27 mouse cellular contexts compared by ENCODE assay signal in genomic region chr7:114145841-114146240, GRCm38 (mm10). TPM values are rescaled to one million over a fixed set of nuclear protein-coding genes. Genes with fewer than 3 reads are reported as not detected.
DNase-seq lines count a peak whose midpoint lies in the region; ATAC-seq lines count a peak whose summit lies in the region.
"Had no signal": no experiment of that assay in that cellular context is flagged by ENCODE, and none has a peak within 500 bp of the region (broad histone marks: within the 10 kb centered on the region; RNA-seq: fewer than 3 reads in every experiment).

No protein-coding gene starts in this region.

- H3K4me1 ChIP-seq in heart, embryonic 12.5 days (replicated peaks), result no peaks in the 10 kb centered on the region
- H3K4me1 ChIP-seq in heart, embryonic 10.5 days, result no peaks in the 10 kb centered on the region
- peaks cover 7% of the 10 kb centered on the region for H3K4me1 ChIP-seq in megakaryocyte, embryonic 14.5 days
- H3K4me1 ChIP-seq: forebrain, embryonic 10.5 days; hindbrain, embryonic 15.5 days; limb, embryonic 13.5 days; liver, embryonic 12.5 days; neural tube, embryonic 13.5 days; stomach, embryonic 15.5 days had no signal

- DNase-seq in heart, embryonic 10.5 days (ENCODE audit: low spot score), result no peak
- DNase-seq in B cell, adult 2 months, result peak; percentile 18 to 35
- peak; percentile 58 for DNase-seq in T-cell, adult 2 months (ENCODE audit: low spot score)
- no peak for DNase-seq in kidney, postnatal 14 days
- no peak for DNase-seq in spleen, postnatal 36 days (ENCODE audit: low spot score in 2 of 2)
- DNase-seq: adrenal gland, adult 2 months; cerebellum, adult 11-12 months; cerebellum, postnatal 10 days; gastrocnemius, postnatal 36 days; heart, postnatal 4 days; kidney, adult 9 months; kidney, postnatal 36 days; layer of hippocampus, postnatal 36 days; lung, adult 18-20 months; lung, postnatal 10 days; midbrain, embryonic 14.5 days; retina, postnatal 1 day had no signal

- 0 out of 2 replicates have a peak, but pooled peaks cover 5% of the 10 kb centered on the region for H3K9me3 ChIP-seq in heart, embryonic 12.5 days (replicated peaks)
- no peaks in the 10 kb centered on the region for H3K9me3 ChIP-seq in heart, embryonic 10.5 days
- H3K9me3 ChIP-seq in megakaryocyte, embryonic 14.5 days, result peaks cover 18% of the 10 kb centered on the region
- H3K9me3 ChIP-seq: hindbrain, embryonic 15.5 days; limb, embryonic 13.5 days; neural tube, embryonic 13.5 days; stomach, embryonic 15.5 days had no signal

- no peak for ATAC-seq in heart, embryonic 12.5 days (ENCODE audit: insufficient number of reproducible peaks, low FRiP score)
- ATAC-seq in monocyte, adult 5-6 weeks (replicated peaks; ENCODE audit: insufficient number of reproducible peaks, low FRiP score, low TSS enrichment, poor library complexity, severe bottlenecking), result no peak
- ATAC-seq: intestine, embryonic 16.5 days; liver, embryonic 12.5 days had no signal

- no peak overlapping the region for H3K4me3 ChIP-seq in heart, embryonic 12.5 days
- H3K4me3 ChIP-seq in heart, embryonic 10.5 days, result no peak overlapping the region
- H3K4me3 ChIP-seq in megakaryocyte, embryonic 14.5 days (replicated peaks), result peak overlapping the region; percentile 1
- H3K4me3 ChIP-seq: forebrain, embryonic 10.5 days; hindbrain, embryonic 15.5 days; limb, embryonic 13.5 days; liver, embryonic 12.5 days; neural tube, embryonic 13.5 days; stomach, embryonic 15.5 days had no signal

- H3K27me3 ChIP-seq in heart, embryonic 12.5 days (replicated peaks), result no peaks in the 10 kb centered on the region
- H3K27me3 ChIP-seq in heart, embryonic 10.5 days (ENCODE audit: insufficient read depth, poor library complexity, severe bottlenecking), result no peaks in the 10 kb centered on the region
- H3K27me3 ChIP-seq in megakaryocyte, embryonic 14.5 days (replicated peaks), result peaks cover 5% of the 10 kb centered on the region
- H3K27me3 ChIP-seq: hindbrain, embryonic 15.5 days; limb, embryonic 13.5 days; liver, embryonic 12.5 days; neural tube, embryonic 13.5 days; stomach, embryonic 15.5 days had no signal

- H3K27ac ChIP-seq in heart, embryonic 12.5 days (ENCODE audit: poor library complexity, severe bottlenecking), result 0 out of 2 replicates have a peak overlapping the region, but pooled peaks have one; percentile 34
- no peak overlapping the region for H3K27ac ChIP-seq in heart, embryonic 10.5 days
- H3K27ac ChIP-seq: forebrain, embryonic 10.5 days; hindbrain, embryonic 15.5 days; limb, embryonic 13.5 days; liver, embryonic 12.5 days; neural tube, embryonic 13.5 days; stomach, embryonic 15.5 days had no signal

- H3K36me3 ChIP-seq in heart, embryonic 12.5 days, result no peaks in the 10 kb centered on the region
- no peaks in the 10 kb centered on the region for H3K36me3 ChIP-seq in heart, embryonic 10.5 days
- H3K36me3 ChIP-seq in megakaryocyte, embryonic 14.5 days (replicated peaks; ENCODE audit: low read length), result no peaks in the 10 kb centered on the region
- H3K36me3 ChIP-seq: forebrain, embryonic 10.5 days; hindbrain, embryonic 15.5 days; limb, embryonic 13.5 days; liver, embryonic 12.5 days; neural tube, embryonic 13.5 days; stomach, embryonic 15.5 days had no signal

- WGBS in heart, embryonic 12.5 days, result 61% methylated on average over 3 of the region's 3 CpGs
- 73% methylated on average over 3 of the region's 3 CpGs for WGBS in heart, embryonic 10.5 days

- no peak overlapping the region for H3K9ac ChIP-seq in heart, embryonic 12.5 days
- H3K9ac ChIP-seq: hindbrain, embryonic 15.5 days; limb, embryonic 13.5 days; liver, embryonic 12.5 days; neural tube, embryonic 13.5 days; stomach, embryonic 15.5 days had no signal

- no peak overlapping the region for H3K4me2 ChIP-seq in heart, embryonic 12.5 days
- H3K4me2 ChIP-seq: hindbrain, embryonic 15.5 days; limb, embryonic 13.5 days; liver, embryonic 12.5 days; neural tube, embryonic 13.5 days; stomach, embryonic 15.5 days had no signal

RNA-seq across cellular contexts. Expression of gene Rras2, which starts 28.3 kb away (rescaled TPM):
- 61.6 and 65.6 TPM in 2 replicates for polyA plus RNA-seq in heart, embryonic 12.5 days (2016; fragmentation: Nextera tagmentation; extraction: Ambion mirVana)
- polyA plus RNA-seq in heart, embryonic 10.5 days (2016; fragmentation: Nextera tagmentation; extraction: Ambion mirVana), result 51.8 and 57.5 TPM in 2 replicates
- 1.6 and 8.4 TPM in 2 replicates for polyA plus RNA-seq in megakaryocyte, embryonic 14.5 days (2012; ENCODE audit: insufficient read depth, low replicate concordance)
- 17.4 to 51.9 TPM (median 23.4 TPM) in 3 replicates for total RNA-seq in monocyte, adult 5-6 weeks (2017)

Comparison
In these comparisons a context has a peak if more than half of its experiments do, and no peak if none do; other contexts are left out.
1. DNase-seq: peak in B cell, adult 2 months (2 of 2) and T-cell, adult 2 months (single experiment); none in heart, embryonic 10.5 days (single experiment), kidney, postnatal 14 days (single experiment) and spleen, postnatal 36 days (0 of 2).